Mouse (Mus musculus): ENCODE data around the gene Pgpep1l.
"Not testable (repeated sequence)": the region's sequence is repeated elsewhere in the genome, so short reads cannot be mapped to it uniquely, and the experiment has no call there.

Gene Pgpep1l

GRCm38 (mm10) chr7:68282304-68283132 is 18.5 kb upstream of the Pgpep1l start:
- DNase-seq: no peak

GRCm38 (mm10) chr7:68281341-68281740 is 17.3 kb upstream of the Pgpep1l start:
- DNase-seq: no peak

- no peak for DNase-seq
Observed at GRCm38 (mm10) chr7:68280352-68280869, 16.4 kb upstream of the Pgpep1l start.

- no peak for DNase-seq
Observed at GRCm38 (mm10) chr7:68279481-68279880, 15.4 kb upstream of the Pgpep1l start.

- DNase-seq: no peak
Observed at GRCm38 (mm10) chr7:68278908-68279307, 14.9 kb upstream of the Pgpep1l start.

GRCm38 (mm10) chr7:68278385-68278784 is 14.4 kb upstream of the Pgpep1l start:
- DNase-seq: no peak

GRCm38 (mm10) chr7:68277897-68278270 is 13.9 kb upstream of the Pgpep1l start:
- DNase-seq: no peak

GRCm38 (mm10) chr7:68277054-68277896 is 13.2 kb upstream of the Pgpep1l start:
- no peak for DNase-seq

GRCm38 (mm10) chr7:68275838-68276731 is 12.1 kb upstream of the Pgpep1l start:
- no peak for DNase-seq

- DNase-seq: not testable (repeated sequence)
Observed at GRCm38 (mm10) chr7:68275445-68275837, 11.4 kb upstream of the Pgpep1l start.

GRCm38 (mm10) chr7:68274951-68275350 is 10.9 kb upstream of the Pgpep1l start:
- DNase-seq: no peak

GRCm38 (mm10) chr7:68274218-68274617 is 10.2 kb upstream of the Pgpep1l start:
- DNase-seq: no peak

- DNase-seq: no peak
Observed at GRCm38 (mm10) chr7:68273515-68273914, 9.5 kb upstream of the Pgpep1l start, which contains the start of gene Fam169b. Gene Fam169b (plus strand): TSS chr7:68273839.

GRCm38 (mm10) chr7:68272607-68273006 is 8.6 kb upstream of the Pgpep1l start:
- DNase-seq: no peak

GRCm38 (mm10) chr7:68271816-68272215 is 7.8 kb upstream of the Pgpep1l start:
- DNase-seq: no peak

GRCm38 (mm10) chr7:68270551-68270950 is 6.5 kb upstream of the Pgpep1l start:
- no peak for DNase-seq

- DNase-seq: no peak
Observed at GRCm38 (mm10) chr7:68266691-68267090, 2.7 kb upstream of the Pgpep1l start.

- no peak for DNase-seq
Observed at GRCm38 (mm10) chr7:68265391-68265790, 1.4 kb upstream of the Pgpep1l start.

GRCm38 (mm10) chr7:68264531-68264930 is 498 bp upstream of the Pgpep1l start:
- DNase-seq: no peak

GRCm38 (mm10) chr7:68263346-68264027 is 546 bp downstream of the Pgpep1l start:
- no peak for DNase-seq

GRCm38 (mm10) chr7:68262612-68263200 is 1.3 kb downstream of the Pgpep1l start:
- DNase-seq: no peak

Measured in cerebellum, adult 11 months (tissue).